Mouse (Mus musculus) liver, embryonic 14.5 days (tissue): ENCODE measurements around the gene Lrig2. TPM values are rescaled to one million over a fixed set of nuclear protein-coding genes. Genes with fewer than 3 reads are reported as not detected.

Experiments used
- ATAC-seq: fragments of 200-750 bp; cut with Nextera tagmentation; 2 replicates; pipeline ENCODE4 v1.8.0; 2017; ENCODE audit warnings: moderate number of reproducible peaks, mild to moderate bottlenecking, moderate library complexity; ENCODE audit not compliant: insufficient read depth
- DNase-seq, 3 experiments: peaks; one replicate each; pipeline ENCODE4 v3.0.0-alpha.2; 2012 to 2013; ENCODE audit warnings: low read depth in 3 of 3, low spot score in 3 of 3
- H3K27ac ChIP-seq: fragments of 300-500 bp; sonication (generic); 2 replicates; pipeline ENCODE4 v1.5.1; 2014; ENCODE audit warnings: moderate library complexity, mild to moderate bottlenecking, control low read depth, inconsistent platforms
- H3K27me3 ChIP-seq: fragments of 300-500 bp; sonication (generic); 2 replicates; pipeline ENCODE4 v1.6.1; 2014; ENCODE audit warnings: mild to moderate bottlenecking, low read length, moderate library complexity; ENCODE audit not compliant: control insufficient read depth, insufficient read depth
- H3K36me3 ChIP-seq: fragments of 300-500 bp; sonication (generic); replicated peaks from 2 replicates; pipeline ENCODE4 v1.6.1; 2014; ENCODE audit warnings: low read depth; ENCODE audit not compliant: control insufficient read depth, insufficient read depth
- H3K4me1 ChIP-seq, 2 experiments: fragments of 200-500 bp in 1 of 2; fragments of 300-500 bp in 1 of 2; sonication (generic) in 1 of 2; replicated peaks; 2 replicates each; pipeline ENCODE4 v1.6.1; 2012 to 2014; ENCODE audit warnings: antibody characterized with exemption in 1 of 2, inconsistent platforms in 1 of 2, low read length in 1 of 2; ENCODE audit not compliant: control insufficient read depth in 2 of 2, insufficient read depth in 2 of 2
- H3K4me2 ChIP-seq: fragments of 300-500 bp; sonication (generic); 2 replicates; pipeline ENCODE4 v1.6.1; 2014; ENCODE audit warnings: low read depth, mild to moderate bottlenecking, control low read depth, moderate library complexity
- H3K4me3 ChIP-seq, 2 experiments: fragments of 200-500 bp in 1 of 2; fragments of 300-500 bp in 1 of 2; sonication (generic) in 1 of 2; 2 replicates each; pipeline ENCODE4 v1.5.1; 2012 to 2014; ENCODE audit warnings: low read depth in 2 of 2, low read length in 2 of 2, mild to moderate bottlenecking in 2 of 2, control low read depth in 1 of 2, inconsistent platforms in 1 of 2, moderate library complexity in 1 of 2; ENCODE audit not compliant: insufficient read depth in 1 of 2
- H3K9ac ChIP-seq: fragments of 300-500 bp; sonication (generic); replicated peaks from 2 replicates; pipeline ENCODE4 v1.6.1; 2014; ENCODE audit warnings: mild to moderate bottlenecking, control low read depth, moderate library complexity
- H3K9me3 ChIP-seq: fragments of 300-500 bp; sonication (generic); 2 replicates; pipeline ENCODE4 v1.6.1; 2016; ENCODE audit warnings: low read length, mixed read lengths; ENCODE audit not compliant: control insufficient read depth
- CTCF ChIP-seq: IDR thresholded peaks from 2 replicates; pipeline ENCODE4 v1.5.1; 2016; ENCODE audit warnings: antibody characterized with exemption, low read depth, control low read depth
- EP300 ChIP-seq: IDR thresholded peaks from 2 replicates; pipeline ENCODE4 v1.6.1; 2016; ENCODE audit warnings: antibody characterized with exemption, low read depth
- WGBS: fragments of 180-500 bp; shearing (Covaris S2); extraction: QIAGEN DNeasy Blood & Tissue Kit; methylation state at CpG from one replicate; pipeline ENCODE4 v1.1.7; 2014; ENCODE audit not compliant: insufficient replicate concordance; 5-methylcytosine and 5-hydroxymethylcytosine counted together
- polyA plus RNA-seq, 2 experiments: library from polyadenylated mRNA; depleted of rRNA in 1 of 2; stranded (reverse) in 1 of 2; unstranded in 1 of 2; fragments of >200 nt; fragmentation: Nextera tagmentation in 1 of 2; extraction: Ambion mirVana in 1 of 2; gene quantifications; 2 replicates each; pipeline versions ENCODE4 v1.2.1 to v1.2.3; 2012 to 2014

The Lrig2 gene
- polyA plus RNA-seq, 2 experiments, result 1.9 to 3.1 TPM

GRCm38 (mm10) chr3:104400126-104400525 lies 111.6 kb downstream of the Lrig2 start:
- peaks cover 0 to 5% of the 10 kb centered on the region in 2 experiments; a peak in 2 of 4 replicates for H3K4me1 ChIP-seq
- TF ChIP-seq EP300 (no peak), CTCF (no peak)
- 64% methylated on average over 5 of the region's 5 CpGs for WGBS

GRCm38 (mm10) chr3:104399296-104400045 lies 112.2 kb downstream of the Lrig2 start:
- H3K9me3 ChIP-seq, result no peaks in the 10 kb centered on the region
- peaks cover 0 to 5% of the 10 kb centered on the region in 2 experiments; a peak in 2 of 4 replicates for H3K4me1 ChIP-seq
- DNase-seq (no peak), ATAC-seq (no peak)
- H3K27ac ChIP-seq, result no peak overlapping the region
- H3K4me2 ChIP-seq, result no peak overlapping the region
- H3K36me3 ChIP-seq, result no peaks in the 10 kb centered on the region
- H3K9ac ChIP-seq, result no peak overlapping the region
- no peak overlapping the region for H3K4me3 ChIP-seq
- no peaks in the 10 kb centered on the region for H3K27me3 ChIP-seq
- WGBS, result 65% methylated on average over 10 of the region's 10 CpGs
- TF ChIP-seq EP300, result no peak
- TF ChIP-seq CTCF, result no peak

More at GRCm38 (mm10) chr3:104400126-104400525, 111.6 kb downstream of the Lrig2 start:
- ATAC-seq (no peak), DNase-seq (no peak)
- no peak overlapping the region for H3K4me3 ChIP-seq
- no peak overlapping the region for H3K4me2 ChIP-seq
- no peaks in the 10 kb centered on the region for H3K9me3 ChIP-seq
- no peaks in the 10 kb centered on the region for H3K27me3 ChIP-seq
- no peak overlapping the region for H3K9ac ChIP-seq
- no peak overlapping the region for H3K27ac ChIP-seq
- no peaks in the 10 kb centered on the region for H3K36me3 ChIP-seq

- TF ChIP-seq CTCF (no peak), EP300 (no peak)
- Histone ChIP-seq H3K27ac (no peak overlapping the region), H3K4me2 (no peak overlapping the region), H3K4me1 (no peaks in the 10 kb centered on the region), H3K9ac (no peak overlapping the region), H3K27me3 (no peaks in the 10 kb centered on the region), H3K9me3 (no peaks in the 10 kb centered on the region), H3K4me3 (no peak overlapping the region), H3K36me3 (no peaks in the 10 kb centered on the region)
- WGBS, result 63% methylated on average over 9 of the region's 9 CpGs
- ATAC-seq (no peak), DNase-seq (no peak)
These were observed 114.4 kb downstream of the Lrig2 start for GRCm38 (mm10) chr3:104397316-104397715.

GRCm38 (mm10) chr3:104396736-104397081 lies 115.0 kb downstream of the Lrig2 start:
- no peak for TF ChIP-seq CTCF
- TF ChIP-seq EP300, result no peak
- Histone ChIP-seq H3K4me3 (no peak overlapping the region), H3K4me2 (no peak overlapping the region), H3K27me3 (no peaks in the 10 kb centered on the region), H3K36me3 (no peaks in the 10 kb centered on the region), H3K4me1 (no peaks in the 10 kb centered on the region), H3K27ac (no peak overlapping the region), H3K9ac (no peak overlapping the region), H3K9me3 (no peaks in the 10 kb centered on the region)
- 49% methylated on average over 3 of the region's 3 CpGs for WGBS
- no peak for ATAC-seq
- no peak for DNase-seq

GRCm38 (mm10) chr3:104396067-104396735 lies 115.5 kb downstream of the Lrig2 start:
- DNase-seq (no peak), ATAC-seq (no peak)
- Histone ChIP-seq H3K4me3 (no peak overlapping the region), H3K9me3 (no peaks in the 10 kb centered on the region), H3K27ac (no peak overlapping the region), H3K27me3 (no peaks in the 10 kb centered on the region), H3K9ac (no peak overlapping the region), H3K4me1 (no peaks in the 10 kb centered on the region), H3K4me2 (no peak overlapping the region), H3K36me3 (no peaks in the 10 kb centered on the region)
- WGBS, result 59% methylated on average over 11 of the region's 11 CpGs
- TF ChIP-seq CTCF (no peak), EP300 (no peak)
